Mouse (Mus musculus): ENCODE results near the gene Fut2. TPM values are rescaled to one million over a fixed set of nuclear protein-coding genes. Genes with fewer than 3 reads are reported as not detected.

Fut2 gene
- under 1 TPM in 1 of 2 experiments, not detected in 1; 0.11 TPM for total RNA-seq (2021)
- long read RNA-seq, experiment 1, result 0 reads
- long read RNA-seq, experiment 2, result 0 reads

- DNase-seq (ENCODE audit: low spot score), result no peak
Observed at GRCm38 (mm10) chr7:45666161-45666560, at the start of gene Fut2. Gene Fut2, minus strand, starts transcription at chr7:45666394.

- DNase-seq (ENCODE audit: low spot score), result peak; percentile 97
Observed at GRCm38 (mm10) chr7:45715090-45715708, 49.0 kb upstream of the Fut2 start, which contains the start of gene Rpl18. Gene Rpl18, plus strand, starts transcription at chr7:45715457.

DNA sequence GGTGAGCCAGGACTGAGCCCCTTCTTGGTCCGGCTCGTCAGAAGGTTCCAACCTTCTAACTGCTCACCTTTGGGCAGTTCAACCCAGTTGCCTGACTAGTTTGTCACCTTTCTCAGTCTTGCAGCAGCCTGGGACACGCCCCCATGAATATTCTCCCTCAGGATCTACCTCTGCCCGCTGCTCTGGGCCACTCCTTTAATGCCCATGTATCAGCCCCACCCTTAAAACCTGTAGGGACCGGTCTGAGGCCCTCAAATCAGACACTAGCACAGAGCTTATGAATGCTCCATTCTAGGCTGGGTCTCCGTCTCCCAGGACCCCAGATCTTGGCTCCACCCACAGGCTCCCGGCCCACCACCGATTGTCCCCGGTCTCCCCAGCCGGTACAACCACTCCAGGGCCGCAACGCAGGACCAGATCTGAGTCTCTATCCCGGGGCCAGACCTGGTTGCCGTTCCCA is 48.5 kb upstream of the Fut2 start:
- no peak for DNase-seq (ENCODE audit: low spot score)

DNA sequence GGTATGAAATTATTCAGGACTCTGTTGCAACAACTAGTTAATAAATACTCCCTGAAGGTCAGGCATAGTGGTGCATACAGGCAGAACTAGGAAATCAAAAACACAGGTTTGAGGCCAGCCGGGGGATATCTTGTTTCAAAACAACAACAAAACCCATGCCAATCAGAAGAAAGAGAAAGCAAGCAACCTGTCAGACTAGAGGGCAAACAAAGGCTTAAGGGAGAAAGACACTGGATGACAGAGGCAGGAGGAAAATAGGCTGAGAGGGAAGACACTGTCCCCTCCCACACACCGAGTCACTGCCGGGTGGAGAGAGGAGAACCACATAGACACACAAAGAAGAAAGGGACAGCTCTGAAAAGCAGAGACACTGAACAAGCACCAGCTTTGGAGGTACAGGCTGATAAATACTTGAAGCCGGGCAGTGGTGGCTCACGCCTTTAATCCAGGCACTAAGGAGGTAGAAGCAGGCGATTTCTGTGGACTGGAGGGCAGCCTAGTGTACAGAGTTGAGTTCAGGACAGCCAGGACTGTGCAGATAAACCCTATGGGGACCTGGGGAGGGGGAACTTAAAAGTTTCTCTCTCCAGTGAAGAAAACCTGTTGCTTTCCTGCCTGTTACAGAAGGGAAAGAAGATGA is 47.8 kb upstream of the Fut2 start:
- DNase-seq (ENCODE audit: low spot score), result no peak

DNA sequence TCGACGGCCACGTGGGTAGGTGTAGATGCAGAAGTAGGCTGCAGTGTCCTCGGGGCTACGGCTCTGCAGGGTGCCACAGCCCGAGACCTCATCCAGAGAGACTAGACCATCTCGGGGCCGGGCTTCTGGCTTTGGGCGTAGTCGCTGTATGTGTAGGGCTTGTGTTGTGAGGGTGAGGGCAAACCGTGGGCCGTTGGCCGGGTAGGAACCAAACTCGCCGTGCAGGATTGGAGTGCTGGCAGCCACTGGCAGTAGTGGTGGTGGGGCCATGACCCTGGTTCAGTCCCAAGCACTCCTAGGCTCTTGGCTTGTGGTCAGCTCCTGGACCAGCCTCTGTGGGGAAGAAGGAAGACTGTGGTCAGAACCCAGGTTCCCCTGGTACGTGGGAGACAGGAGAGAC is 47.2 kb upstream of the Fut2 start:
- DNase-seq (ENCODE audit: low spot score), result no peak

DNA sequence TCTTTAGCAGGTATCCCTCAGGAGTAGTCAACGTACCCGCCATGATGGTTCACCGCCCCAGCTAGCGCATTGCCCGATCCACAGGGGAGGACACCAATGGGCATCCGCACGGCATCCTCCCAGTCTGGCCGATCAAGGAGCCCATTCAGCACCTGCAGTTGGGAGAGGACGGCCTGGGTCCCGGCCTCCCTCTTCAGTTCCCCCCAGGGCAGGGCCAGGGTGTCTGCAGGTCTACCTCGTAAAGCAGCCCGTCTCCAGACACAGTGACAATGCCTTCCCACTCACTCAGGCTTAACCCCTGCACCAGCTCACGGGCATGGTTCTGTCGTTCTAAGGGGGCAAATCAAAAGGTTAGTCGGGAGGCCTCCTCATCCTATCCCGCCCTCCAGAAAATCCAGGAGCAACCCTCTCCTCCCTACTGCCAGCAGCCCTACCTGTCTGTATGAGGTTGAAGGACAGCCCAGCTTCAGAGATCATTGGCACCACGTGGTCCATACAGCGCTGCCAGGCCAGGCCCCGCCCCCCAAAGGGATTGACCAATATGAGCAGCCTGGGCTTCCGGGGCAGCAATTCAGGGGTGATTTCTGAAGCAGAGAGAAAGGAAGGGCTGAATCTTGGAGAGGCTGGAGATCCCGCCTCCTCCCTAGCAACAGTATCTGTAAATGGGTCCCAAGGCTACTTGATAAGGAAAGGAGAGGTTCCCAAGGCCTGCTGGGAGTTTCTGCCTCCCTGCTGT is 46.0 kb upstream of the Fut2 start:
- DNase-seq (ENCODE audit: low spot score), result no peak

GRCm38 (mm10) chr7:45711316-45712021 is 45.3 kb upstream of the Fut2 start:
- no peak for DNase-seq (ENCODE audit: low spot score)

- no peak for DNase-seq (ENCODE audit: low spot score)
Observed at GRCm38 (mm10) chr7:45710477-45711191, 44.4 kb upstream of the Fut2 start.

DNA sequence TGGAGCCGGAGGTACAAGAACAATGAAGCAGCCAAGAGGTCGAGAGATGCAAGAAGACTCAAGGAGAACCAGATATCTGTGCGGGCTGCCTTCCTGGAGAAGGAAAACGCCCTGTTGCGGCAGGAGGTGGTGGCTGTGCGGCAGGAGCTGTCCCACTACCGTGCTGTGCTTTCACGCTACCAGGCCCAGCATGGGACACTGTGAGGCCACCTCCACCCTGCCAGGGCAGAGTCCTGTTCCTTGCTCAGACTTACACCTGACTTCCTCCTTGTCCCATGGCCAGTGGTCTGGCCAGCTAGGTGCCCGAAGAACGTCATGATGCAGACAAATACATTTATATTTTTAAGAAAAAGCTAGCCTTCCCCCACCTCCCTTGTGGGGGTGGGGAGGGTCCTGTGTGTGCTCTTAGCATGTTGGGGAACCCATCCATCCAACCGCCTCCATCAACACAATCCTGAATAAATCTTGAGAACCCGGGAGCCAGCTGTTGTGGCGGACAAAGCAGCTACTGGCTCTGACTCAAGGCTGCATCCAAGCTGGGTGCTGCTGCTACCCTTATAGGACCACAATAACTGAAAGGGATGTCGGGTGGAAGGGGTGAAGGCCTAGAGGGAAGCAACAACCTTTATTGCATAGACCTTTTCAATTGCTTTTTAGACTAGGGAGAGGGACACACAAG is 43.6 kb upstream of the Fut2 start:
- no peak for DNase-seq (ENCODE audit: low spot score)

DNA sequence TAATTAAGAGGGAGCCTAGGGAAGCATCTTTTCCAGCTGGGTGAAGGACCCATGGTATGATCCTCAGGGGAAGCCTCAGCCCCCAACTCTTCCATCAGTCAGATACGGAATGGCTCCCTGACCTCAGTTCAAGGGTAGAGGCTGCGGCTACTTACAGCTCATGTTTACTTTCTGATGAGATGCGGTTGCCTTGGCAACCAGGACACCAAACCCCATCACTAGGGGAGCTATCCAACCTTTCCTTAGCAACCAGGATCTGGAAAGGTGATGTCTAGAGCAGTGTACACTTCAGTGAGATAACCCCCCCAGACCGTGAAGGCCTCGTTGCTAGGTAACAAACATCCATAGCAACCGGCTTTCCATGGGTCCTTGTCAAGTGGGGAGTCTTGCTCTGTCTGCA is 42.8 kb upstream of the Fut2 start:
- no peak for DNase-seq (ENCODE audit: low spot score)

- peak; percentile 74 for DNase-seq (ENCODE audit: low spot score)
Observed at GRCm38 (mm10) chr7:45708221-45708761, 42.1 kb upstream of the Fut2 start.

- peak; percentile 98 for DNase-seq (ENCODE audit: low spot score)
Observed at GRCm38 (mm10) chr7:45707375-45707967, 41.3 kb upstream of the Fut2 start.

DNA sequence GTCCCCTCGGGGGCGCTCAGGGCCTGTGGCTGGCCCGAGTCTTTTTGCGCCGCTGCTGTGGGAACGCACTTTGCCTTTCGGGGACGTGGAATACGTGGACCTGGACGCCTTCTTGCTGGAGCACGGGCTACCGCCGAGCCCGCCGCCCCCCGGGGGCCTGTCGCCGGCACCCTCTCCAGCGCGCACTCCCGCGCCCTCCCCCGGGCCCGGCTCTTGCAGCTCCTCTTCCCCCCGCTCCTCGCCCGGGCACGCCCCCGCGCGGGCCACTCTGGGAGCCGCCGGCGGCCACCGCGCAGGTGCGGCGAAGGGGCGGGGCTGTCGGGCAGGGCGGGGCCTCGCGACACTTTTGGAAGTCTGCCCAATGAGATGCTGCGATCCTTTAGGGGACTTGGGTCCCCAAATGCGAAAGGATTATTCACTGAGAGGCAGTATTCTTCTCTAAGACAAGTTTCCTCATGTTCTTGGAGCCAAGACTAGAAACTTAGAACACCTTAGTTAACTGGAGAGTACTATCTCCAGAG is 40.6 kb upstream of the Fut2 start:
- DNase-seq (ENCODE audit: low spot score), result peak; percentile 87

DNA sequence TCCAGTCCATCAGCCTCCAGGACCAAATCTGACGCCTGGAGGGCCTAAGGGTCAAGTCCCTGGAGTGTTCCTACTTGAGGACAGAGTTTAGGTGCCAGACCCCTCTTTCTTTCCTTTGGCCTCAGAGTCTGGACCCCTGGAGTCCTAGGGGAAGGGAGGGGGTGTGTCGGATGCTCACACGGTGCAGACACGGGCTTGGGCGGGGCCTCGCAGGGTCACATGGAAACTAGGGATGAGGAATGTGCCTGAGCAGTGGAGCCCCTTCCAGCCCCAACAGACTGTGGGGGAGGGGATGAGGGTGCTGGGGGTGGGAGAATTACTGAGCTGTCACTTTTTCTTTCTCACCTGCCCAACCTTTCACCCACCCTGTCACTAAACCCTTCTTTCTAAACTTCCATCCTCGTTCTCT is 39.7 kb upstream of the Fut2 start:
- DNase-seq (ENCODE audit: low spot score), result peak; percentile 90

GRCm38 (mm10) chr7:45705443-45705864 is 39.3 kb upstream of the Fut2 start:
- DNase-seq (ENCODE audit: low spot score), result no peak

GRCm38 (mm10) chr7:45704730-45705442 is 38.7 kb upstream of the Fut2 start, which contains the start of gene Dbp:
Gene Dbp, plus strand, starts transcription at chr7:45705088.
- peak; percentile 100 for DNase-seq (ENCODE audit: low spot score)

GRCm38 (mm10) chr7:45704046-45704559 is 37.9 kb upstream of the Fut2 start:
- peak; percentile 66 for DNase-seq (ENCODE audit: low spot score)

DNA sequence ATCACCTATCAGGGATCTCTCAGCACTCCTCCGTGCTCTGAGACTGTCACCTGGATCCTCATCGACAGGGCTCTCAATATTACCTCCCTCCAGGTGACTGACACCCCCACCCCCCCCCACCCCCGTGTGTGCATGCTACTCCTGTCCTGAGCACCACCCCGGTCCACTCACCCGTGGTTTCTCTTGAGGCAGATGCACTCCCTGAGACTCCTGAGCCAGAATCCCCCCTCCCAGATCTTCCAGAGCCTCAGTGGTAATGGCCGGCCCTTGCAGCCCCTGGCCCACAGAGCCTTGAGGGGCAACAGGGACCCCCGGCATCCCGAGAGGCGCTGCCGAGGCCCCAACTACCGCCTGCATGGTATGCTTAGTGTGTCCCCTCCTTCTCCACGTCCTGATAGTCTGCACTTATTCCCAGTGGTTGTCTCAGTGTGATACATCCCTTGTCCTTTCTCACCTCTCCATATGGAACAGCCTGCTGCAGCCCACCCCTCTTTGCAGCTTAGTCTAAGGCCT is 37.4 kb upstream of the Fut2 start:
- no peak for DNase-seq (ENCODE audit: low spot score)
